Mouse (Mus musculus) CH12.LX (cell line): ENCODE measurements at regions not wholly inside any gene's neighbourhood (a gene's known extent, or its start where the extent isn't known, plus 50 kb on each side); places are given as distances from the start of the nearest gene placed in this dataset.

Experiments
- DNase-seq: peaks from one replicate; pipeline ENCODE4 v3.0.0-alpha.2; 2013; ENCODE audit errors: extremely low read depth
- H3K27ac ChIP-seq: 2 replicates; pipeline ENCODE4 v1.5.1; 2012; ENCODE audit warnings: low read depth, mild to moderate bottlenecking, control low read depth, moderate library complexity; ENCODE audit not compliant: insufficient read depth
- H3K27me3 ChIP-seq: replicated peaks from 2 replicates; pipeline ENCODE3; 2012; ENCODE audit warnings: inconsistent platforms
- H3K36me3 ChIP-seq, 2 experiments: replicated peaks in 1 of 2; 2 replicates each; pipeline versions ENCODE3 to v1.6.1; 2012; ENCODE audit warnings: inconsistent platforms in 1 of 2, low read length in 1 of 2, mild to moderate bottlenecking in 1 of 2, mixed read lengths in 1 of 2, moderate library complexity in 1 of 2; ENCODE audit not compliant: control insufficient read depth in 1 of 2, insufficient read depth in 1 of 2
- H3K4me1 ChIP-seq, 2 experiments: 2 replicates each; pipeline ENCODE4 v1.6.1; 2012; ENCODE audit warnings: inconsistent platforms in 1 of 2, moderate library complexity in 1 of 2; ENCODE audit not compliant: insufficient read depth in 2 of 2, control insufficient read depth in 1 of 2
- H3K4me2 ChIP-seq: 2 replicates; pipeline ENCODE4 v1.6.1; 2012; ENCODE audit warnings: low read depth, mild to moderate bottlenecking, control low read depth; ENCODE audit not compliant: poor library complexity, insufficient read depth, severe bottlenecking
- H3K4me3 ChIP-seq, 3 experiments: fragments of 150-350 bp in 1 of 3; sonication (generic) in 1 of 3; replicated peaks in 1 of 3; 2 replicates each; pipeline versions ENCODE3 to v1.5.1; 2011 to 2012; ENCODE audit warnings: low read depth in 2 of 3, low read length in 2 of 3, mild to moderate bottlenecking in 2 of 3, moderate library complexity in 2 of 3, control low read depth in 1 of 3, improper control_type of control experiment in 1 of 3, inconsistent platforms in 1 of 3, mixed read lengths in 1 of 3; ENCODE audit not compliant: poor library complexity in 1 of 3
- H3K79me2 ChIP-seq: replicated peaks from 2 replicates; pipeline ENCODE4 v1.6.1; 2012; ENCODE audit warnings: mild to moderate bottlenecking, moderate library complexity; ENCODE audit not compliant: control insufficient read depth, poor library complexity, insufficient read depth, severe bottlenecking; ENCODE audit errors: extremely low read depth
- H3K9ac ChIP-seq: 2 replicates; pipeline ENCODE4 v1.6.1; 2012; ENCODE audit warnings: low read depth, mild to moderate bottlenecking, control low read depth, moderate library complexity; ENCODE audit not compliant: insufficient read depth
- H3K9me3 ChIP-seq: replicated peaks from 2 replicates; pipeline ENCODE3; 2012; ENCODE audit warnings: low read length, inconsistent platforms, mixed read lengths
- BHLHE40 ChIP-seq: IDR thresholded peaks from 2 replicates; pipeline ENCODE4 v1.6.1; 2011; ENCODE audit warnings: mild to moderate bottlenecking, low read depth, low read length, improper control_type of control experiment
- CHD1 ChIP-seq: IDR thresholded peaks from 2 replicates; pipeline ENCODE4 v1.6.1; 2012; ENCODE audit warnings: low read depth, low read length, improper control_type of control experiment, inconsistent platforms
- E2F4 ChIP-seq: IDR thresholded peaks from 2 replicates; pipeline ENCODE4 v1.6.1; 2011; ENCODE audit warnings: low read depth, low read length, improper control_type of control experiment; ENCODE audit not compliant: insufficient replicate concordance
- ELF1 ChIP-seq: IDR thresholded peaks from 2 replicates; pipeline ENCODE4 v1.6.1; 2014; ENCODE audit warnings: low read depth, mild to moderate bottlenecking, inconsistent platforms, low read length, improper control_type of control experiment
- IRF4 ChIP-seq: IDR thresholded peaks from 2 replicates; pipeline ENCODE4 v1.6.1; 2014; ENCODE audit warnings: low read depth, mild to moderate bottlenecking, inconsistent platforms, low read length, improper control_type of control experiment
- JUN ChIP-seq: IDR thresholded peaks from 2 replicates; pipeline ENCODE4 v1.6.1; 2011; ENCODE audit warnings: low read depth, mild to moderate bottlenecking, low read length, improper control_type of control experiment, moderate library complexity; ENCODE audit not compliant: insufficient read depth
- MAX ChIP-seq: IDR thresholded peaks from 2 replicates; pipeline ENCODE4 v1.6.1; 2011; ENCODE audit warnings: low read length, improper control_type of control experiment
- MYC ChIP-seq: IDR thresholded peaks from 2 replicates; pipeline ENCODE4 v1.6.1; 2011; ENCODE audit warnings: low read depth, mild to moderate bottlenecking, improper control_type of control experiment, low read length
- NELFE ChIP-seq: IDR thresholded peaks from 2 replicates; pipeline ENCODE4 v1.6.1; 2011; ENCODE audit warnings: low read depth, low read length, improper control_type of control experiment
- POLR2A ChIP-seq: IDR thresholded peaks from 2 replicates; pipeline ENCODE4 v1.6.1; 2011; ENCODE audit warnings: low read depth, mild to moderate bottlenecking, improper control_type of control experiment, low read length
- RAD21 ChIP-seq: IDR thresholded peaks from 2 replicates; pipeline ENCODE4 v1.6.1; 2011; ENCODE audit warnings: low read depth, mild to moderate bottlenecking, low read length, improper control_type of control experiment, moderate library complexity
- RCOR1 ChIP-seq: conservative IDR thresholded peaks from 2 replicates; pipeline ENCODE4 v1.6.1; 2012; ENCODE audit warnings: low read depth, mild to moderate bottlenecking, inconsistent platforms, low read length, improper control_type of control experiment
- SIN3A ChIP-seq: IDR thresholded peaks from 2 replicates; pipeline ENCODE4 v1.6.1; 2012; ENCODE audit warnings: low read length, improper control_type of control experiment, inconsistent platforms
- TBP ChIP-seq: conservative IDR thresholded peaks from 2 replicates; pipeline ENCODE4 v1.6.1; 2011; ENCODE audit warnings: low read depth, low read length, improper control_type of control experiment
- TCF12 ChIP-seq: IDR thresholded peaks from 2 replicates; pipeline ENCODE4 v1.6.1; 2014; ENCODE audit warnings: low read depth, mild to moderate bottlenecking, inconsistent platforms, low read length, improper control_type of control experiment
- UBTF ChIP-seq: IDR thresholded peaks from 2 replicates; pipeline ENCODE4 v1.6.1; 2012; ENCODE audit warnings: low read depth, mild to moderate bottlenecking, inconsistent platforms, low read length, improper control_type of control experiment, moderate library complexity
- USF1 ChIP-seq: IDR thresholded peaks from 2 replicates; pipeline ENCODE4 v1.6.1; 2014; ENCODE audit warnings: low read depth, mild to moderate bottlenecking, inconsistent platforms, low read length, improper control_type of control experiment
- ZC3H11A ChIP-seq: IDR thresholded peaks from 2 replicates; pipeline ENCODE4 v1.6.1; 2012; ENCODE audit warnings: low read depth, mild to moderate bottlenecking, inconsistent platforms, low read length, improper control_type of control experiment
- ZMIZ1 ChIP-seq: IDR thresholded peaks from 2 replicates; pipeline ENCODE4 v1.6.1; 2012; ENCODE audit warnings: low read depth, mild to moderate bottlenecking, inconsistent platforms, low read length, improper control_type of control experiment
- dilution Hi-C: fragments of 300-500 bp; cut with MboI; formaldehyde crosslinking; loops from 2 replicates; pipeline ENCODE4 v1.14.3; 2020; ENCODE audit warnings: low sequenced_read_pairs; ENCODE audit not compliant: extremely low pct_unique_long_range_greater_than_20kb, extremely low pct_ligation_motif_present
- in situ Hi-C: fragments of 300-500 bp; cut with MboI; formaldehyde crosslinking; loops from 3 replicates; pipeline ENCODE4 v1.14.3; 2019; ENCODE audit warnings: low sequenced_read_pairs, low pct_ligation_motif_present, low pct_unique_long_range_greater_than_20kb, mixed read lengths

GRCm38 (mm10) chr5:46386591-46386990 is 529.2 kb upstream of the Lcorl start:
- Histone ChIP-seq H3K27ac (no peak overlapping the region), H3K4me3 (no peak overlapping the region)
- TF ChIP-seq TBP = no peak
- TF ChIP-seq POLR2A = no peak
- TF ChIP-seq USF1 = no peak
- no peak for TF ChIP-seq BHLHE40
- no peak for TF ChIP-seq CHD1
- no peak for TF ChIP-seq RAD21
- TF ChIP-seq MYC = no peak
- TF ChIP-seq ZMIZ1 = no peak
- no peak for TF ChIP-seq JUN
- no peak for TF ChIP-seq SIN3A
- TF ChIP-seq ZC3H11A = no peak
- no peak for TF ChIP-seq NELFE
- no peak for TF ChIP-seq RCOR1
- no peak for TF ChIP-seq TCF12
- no peak for TF ChIP-seq MAX
- no peak for TF ChIP-seq E2F4
- TF ChIP-seq IRF4 = no peak
- TF ChIP-seq ELF1 = no peak
- TF ChIP-seq, all 38 proteins: peak for 0
- H3K4me1 ChIP-seq = no peaks in the 10 kb centered on the region
- no peaks in the 10 kb centered on the region for H3K79me2 ChIP-seq
- no peaks in the 10 kb centered on the region for H3K27me3 ChIP-seq
- no peak for DNase-seq
- dilution Hi-C loops (no loop called here), in situ Hi-C loops (no loop called here)
- H3K9ac ChIP-seq = no peak overlapping the region
- no peak overlapping the region for H3K4me2 ChIP-seq
- H3K36me3 ChIP-seq = no peaks in the 10 kb centered on the region
- no peaks in the 10 kb centered on the region for H3K9me3 ChIP-seq

GRCm38 (mm10) chr5:46367328-46367727 is 509.9 kb upstream of the Lcorl start:
- Histone ChIP-seq H3K4me1 (no peaks in the 10 kb centered on the region), H3K27me3 (no peaks in the 10 kb centered on the region), H3K4me2 (no peak overlapping the region), H3K36me3 (no peaks in the 10 kb centered on the region), H3K9ac (no peak overlapping the region), H3K79me2 (no peaks in the 10 kb centered on the region), H3K9me3 (no peaks in the 10 kb centered on the region), H3K27ac (no peak overlapping the region), H3K4me3 (no peak overlapping the region)
- no peak for DNase-seq
- TF ChIP-seq E2F4 (no peak), UBTF (no peak)
- in situ Hi-C loops = no loop called here
- dilution Hi-C loops = no loop called here
